Mouse (Mus musculus) large intestine, adult 2 months (tissue): ENCODE measurements around the gene Slc16a5. TPM values are rescaled to one million over a fixed set of nuclear protein-coding genes. Genes with fewer than 3 reads are reported as not detected.
A peak's percentile ranks its signal among the peaks of the same experiment; 100 is the strongest.

Source experiments
- DNase-seq: peaks from one replicate; pipeline ENCODE4 v3.0.0-alpha.2; 2012; ENCODE audit warnings: low read depth, low spot score
- WGBS: fragments of 180-500 bp; shearing (Covaris S2); methylation state at CpG from one replicate; pipeline ENCODE4 v1.1.7; 2018; 5-methylcytosine and 5-hydroxymethylcytosine counted together
- polyA plus RNA-seq: library from polyadenylated mRNA; depleted of rRNA; stranded (reverse); fragments of >200 nt; gene quantifications from 2 replicates; pipeline ENCODE4 v1.2.3, GENCODE M21; 2012; rRNA removed

Gene Slc16a5
- polyA plus RNA-seq: 74.5 and 172 TPM in 2 replicates

- 29% methylated on average over 16 of the region's 16 CpGs for WGBS
Measured at GRCm38 (mm10) chr11:115462243-115462891, at the start of gene Slc16a5. Gene Slc16a5 (plus strand): TSS chr11:115462474.

GRCm38 (mm10) chr11:115419531-115420237 lies 42.6 kb upstream of the Slc16a5 start, which contains the start of the genes Atp5h and Kctd2:
Gene Atp5h (minus strand): TSS chr11:115419962.
Gene Kctd2 (plus strand): TSS chr11:115420128.
- WGBS: under 1% methylated on average over 56 of the region's 56 CpGs
- DNase-seq: peak; percentile 94

More at GRCm38 (mm10) chr11:115462243-115462891, at the start of gene Slc16a5:
- no peak for DNase-seq

GRCm38 (mm10) chr11:115420336-115421190 lies 41.7 kb upstream of the Slc16a5 start:
- no peak for DNase-seq
- 1% methylated on average over 44 of the region's 45 CpGs for WGBS

GRCm38 (mm10) chr11:115421328-115421727 lies 40.9 kb upstream of the Slc16a5 start:
- whole genome bisulfite sequencing: 24% methylated on average over 1 of the region's 1 CpGs
- DNase-seq: no peak

GRCm38 (mm10) chr11:115421972-115422371 lies 40.3 kb upstream of the Slc16a5 start:
- WGBS: 91% methylated on average over 16 of the region's 16 CpGs
- DNase-seq: no peak

GRCm38 (mm10) chr11:115423091-115423490 lies 39.2 kb upstream of the Slc16a5 start:
- 72% methylated on average over 3 of the region's 3 CpGs for WGBS

GRCm38 (mm10) chr11:115424666-115425065 lies 37.6 kb upstream of the Slc16a5 start:
- 88% methylated on average over 7 of the region's 7 CpGs for WGBS
- DNase-seq: no peak

More at GRCm38 (mm10) chr11:115423091-115423490, 39.2 kb upstream of the Slc16a5 start:
- no peak for DNase-seq

GRCm38 (mm10) chr11:115425671-115426070 lies 36.6 kb upstream of the Slc16a5 start:
- 89% methylated on average over 6 of the region's 6 CpGs for WGBS
- no peak for DNase-seq

- WGBS: 40% methylated on average over 20 of the region's 20 CpGs
- no peak for DNase-seq
Measured at GRCm38 (mm10) chr11:115427482-115428331, 34.6 kb upstream of the Slc16a5 start.

- no peak for DNase-seq
- WGBS: 86% methylated on average over 7 of the region's 7 CpGs
Measured at GRCm38 (mm10) chr11:115429307-115429706, 33.0 kb upstream of the Slc16a5 start.

GRCm38 (mm10) chr11:115430561-115430960 lies 31.7 kb upstream of the Slc16a5 start:
- WGBS: 94% methylated on average over 6 of the region's 6 CpGs
- DNase-seq: no peak

GRCm38 (mm10) chr11:115432814-115433213 lies 29.5 kb upstream of the Slc16a5 start:
- 27% methylated on average over 4 of the region's 4 CpGs for WGBS
- DNase-seq: no peak

GRCm38 (mm10) chr11:115433342-115433741 lies 28.9 kb upstream of the Slc16a5 start:
- 79% methylated on average over 6 of the region's 6 CpGs for WGBS
- DNase-seq: no peak

- no peak for DNase-seq
- 30% methylated on average over 31 of the region's 31 CpGs for WGBS
Measured at GRCm38 (mm10) chr11:115435596-115436337, 26.5 kb upstream of the Slc16a5 start.

GRCm38 (mm10) chr11:115437571-115438122 lies 24.6 kb upstream of the Slc16a5 start:
- DNase-seq: no peak
- WGBS: 74% methylated on average over 5 of the region's 5 CpGs

GRCm38 (mm10) chr11:115439326-115439725 lies 22.9 kb upstream of the Slc16a5 start:
- no peak for DNase-seq
- WGBS: 83% methylated on average over 3 of the region's 3 CpGs

- no peak for DNase-seq
- WGBS: 93% methylated on average over 9 of the region's 9 CpGs
Measured at GRCm38 (mm10) chr11:115439906-115440595, 22.2 kb upstream of the Slc16a5 start, which contains the start of gene Trim80. Gene Trim80 (plus strand): TSS chr11:115440545.
